Mouse (Mus musculus) liver, postnatal 0 days (tissue): ENCODE results near the gene Klrb1b. TPM values are rescaled to one million over a fixed set of nuclear protein-coding genes. Genes with fewer than 3 reads are reported as not detected.
"Not testable (repeated sequence)": the region's sequence is repeated elsewhere in the genome, so short reads cannot be mapped to it uniquely, and the experiment has no call there.

Source experiments
- ATAC-seq: fragments of 200-750 bp; cut with Nextera tagmentation; 2 replicates; pipeline ENCODE4 v1.8.0; 2017; ENCODE audit warnings: mild to moderate bottlenecking, moderate library complexity
- DNase-seq: peaks from one replicate; pipeline ENCODE4 v3.0.0-alpha.2; 2016
- H3K27ac ChIP-seq: fragments of 300-500 bp; sonication (generic); 2 replicates; pipeline ENCODE4 v1.5.1; 2014; ENCODE audit warnings: antibody characterized with exemption, moderate library complexity, mild to moderate bottlenecking, low read depth
- H3K27me3 ChIP-seq: fragments of 300-500 bp; sonication (generic); 2 replicates; pipeline ENCODE4 v1.6.1; 2014; ENCODE audit warnings: low read length, control low read depth, mixed read lengths; ENCODE audit not compliant: insufficient read depth
- H3K36me3 ChIP-seq: fragments of 300-500 bp; sonication (generic); replicated peaks from 2 replicates; pipeline ENCODE4 v1.6.1; 2014; ENCODE audit warnings: mild to moderate bottlenecking, control low read depth, low read length, moderate library complexity, mixed read lengths; ENCODE audit not compliant: insufficient read depth
- H3K4me1 ChIP-seq: fragments of 300-500 bp; sonication (generic); 2 replicates; pipeline ENCODE4 v1.6.1; 2014; ENCODE audit warnings: antibody characterized with exemption, mild to moderate bottlenecking, control low read depth; ENCODE audit not compliant: insufficient read depth
- H3K4me2 ChIP-seq: fragments of 300-500 bp; sonication (generic); 2 replicates; pipeline ENCODE4 v1.6.1; 2014; ENCODE audit warnings: low read depth, mild to moderate bottlenecking, low read length, moderate library complexity, mixed read lengths
- H3K4me3 ChIP-seq: fragments of 300-500 bp; sonication (generic); 2 replicates; pipeline ENCODE4 v1.5.1; 2014; ENCODE audit warnings: low read depth, low read length
- H3K9ac ChIP-seq: fragments of 300-500 bp; sonication (generic); replicated peaks from 2 replicates; pipeline ENCODE4 v1.6.1; 2014; ENCODE audit warnings: mild to moderate bottlenecking, moderate library complexity
- H3K9me3 ChIP-seq: fragments of 300-500 bp; sonication (generic); 2 replicates; pipeline ENCODE4 v1.6.1; 2016; ENCODE audit warnings: mild to moderate bottlenecking, control low read depth, low read length, mixed read lengths
- CTCF ChIP-seq: sonication (generic); IDR thresholded peaks from 2 replicates; pipeline ENCODE4 v1.5.1; 2016; ENCODE audit warnings: antibody characterized with exemption, low read depth
- EP300 ChIP-seq: IDR thresholded peaks from 2 replicates; pipeline ENCODE4 v1.6.1; 2016; ENCODE audit warnings: antibody characterized with exemption, low read depth, mild to moderate bottlenecking
- WGBS: fragments of 180-500 bp; shearing (Covaris S2); extraction: QIAGEN DNeasy Blood & Tissue Kit; methylation state at CpG from one replicate; pipeline ENCODE4 v1.1.7; 2014; ENCODE audit not compliant: insufficient replicate concordance; 5-methylcytosine and 5-hydroxymethylcytosine counted together
- polyA plus RNA-seq: library from polyadenylated mRNA; unstranded; fragments of >200 nt; fragmentation: Nextera tagmentation; extraction: Ambion mirVana; gene quantifications from 2 replicates; pipeline ENCODE4 v1.2.1, GENCODE M21; 2015

The Klrb1b gene
- polyA plus RNA-seq, 1 experiment from 2014 or later, result 0.39 TPM

- 61% methylated on average over 7 of the region's 7 CpGs for WGBS
Observed at GRCm38 (mm10) chr6:128804823-128805640, 21.1 kb downstream of the Klrb1b start.

GRCm38 (mm10) chr6:128802999-128803857 is 22.9 kb downstream of the Klrb1b start:
- Histone ChIP-seq H3K9ac (peak overlapping the region; percentile 50; the same call in 1 of the 2 replicates), H3K4me3 (peak overlapping the region; percentile 45), H3K4me1 (peaks cover 6% of the 10 kb centered on the region), H3K36me3 (no peaks in the 10 kb centered on the region), H3K4me2 (peak overlapping the region; percentile 76), H3K27me3 (no peaks in the 10 kb centered on the region), H3K9me3 (no peaks in the 10 kb centered on the region), H3K27ac (no peak overlapping the region)
- WGBS, result 7% methylated on average over 26 of the region's 26 CpGs
- peak; percentile 86 for ATAC-seq
- DNase-seq, result peak; percentile 97
- peak; percentile 100 for TF ChIP-seq CTCF
- peak; percentile 41; the same call in 1 of the 2 replicates for TF ChIP-seq EP300

More at GRCm38 (mm10) chr6:128804823-128805640, 21.1 kb downstream of the Klrb1b start:
- H3K9me3 ChIP-seq, H3K4me1 ChIP-seq, H3K4me2 ChIP-seq, H3K27me3 ChIP-seq, H3K36me3 ChIP-seq, H3K4me3 ChIP-seq, H3K9ac ChIP-seq, H3K27ac ChIP-seq: not testable (repeated sequence)
- ATAC-seq (0 out of 2 replicates have a peak, but pooled peaks have one; percentile 18), DNase-seq (peak; percentile 71)
- TF ChIP-seq CTCF, result peak; percentile 78

DNA sequence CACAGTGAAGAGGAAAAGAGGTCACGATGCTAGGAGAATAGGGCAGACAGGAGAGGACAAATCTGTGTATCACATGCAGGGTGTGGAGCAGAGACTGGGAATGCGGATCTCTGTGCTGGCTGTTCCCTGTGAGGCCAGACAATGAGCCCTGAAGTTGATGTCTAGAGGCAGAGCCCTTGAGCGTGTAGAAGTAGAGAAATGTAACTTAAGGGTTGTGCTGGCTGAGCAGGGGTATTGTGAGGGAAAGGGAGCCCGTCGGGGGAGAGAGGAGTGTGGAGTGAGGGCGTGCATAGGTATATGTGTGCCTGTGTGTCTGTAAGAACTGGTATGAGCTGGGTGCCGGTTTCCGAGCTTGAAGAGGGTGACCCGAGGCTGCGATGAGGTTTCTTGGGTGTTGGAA is 23.6 kb downstream of the Klrb1b start:
- Histone ChIP-seq H3K9ac (peak overlapping the region; percentile 50; the same call in 1 of the 2 replicates), H3K36me3 (no peaks in the 10 kb centered on the region), H3K4me2 (peak overlapping the region; percentile 76), H3K4me3 (peak overlapping the region; percentile 45), H3K27me3 (no peaks in the 10 kb centered on the region), H3K4me1 (peaks cover 13% of the 10 kb centered on the region), H3K27ac (no peak overlapping the region), H3K9me3 (no peaks in the 10 kb centered on the region)
- WGBS, result 18% methylated on average over 10 of the region's 10 CpGs
- no peak for TF ChIP-seq EP300
- TF ChIP-seq CTCF, result no peak
- DNase-seq, result no peak
- ATAC-seq, result peak; percentile 10

DNA sequence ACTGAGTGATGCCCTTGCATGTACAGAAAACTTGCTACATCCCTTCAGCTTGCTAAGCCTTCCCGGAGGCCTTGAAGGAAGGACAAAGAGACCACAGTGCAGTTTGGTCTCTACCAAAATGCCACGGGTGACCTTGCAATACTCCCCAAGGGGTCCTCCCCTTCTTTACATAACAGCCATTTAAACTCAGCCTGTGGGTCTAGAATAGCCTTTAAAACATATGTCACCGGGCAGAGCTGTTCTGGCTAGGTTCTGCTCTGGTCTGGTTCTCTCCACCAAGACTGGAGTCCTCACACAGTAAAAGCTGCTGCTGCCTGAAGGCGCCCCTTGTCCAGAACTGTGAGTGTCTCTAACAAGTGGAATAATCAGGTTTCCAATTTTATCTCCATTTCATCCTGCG is 25.4 kb downstream of the Klrb1b start:
- H3K9ac ChIP-seq, H3K27me3 ChIP-seq, H3K4me3 ChIP-seq, H3K36me3 ChIP-seq, ATAC-seq, H3K4me2 ChIP-seq, DNase-seq, H3K9me3 ChIP-seq, H3K27ac ChIP-seq: not testable (repeated sequence)
- peaks cover 15% of the 10 kb centered on the region for H3K4me1 ChIP-seq
- WGBS, result 79% methylated on average over 5 of the region's 5 CpGs

DNA sequence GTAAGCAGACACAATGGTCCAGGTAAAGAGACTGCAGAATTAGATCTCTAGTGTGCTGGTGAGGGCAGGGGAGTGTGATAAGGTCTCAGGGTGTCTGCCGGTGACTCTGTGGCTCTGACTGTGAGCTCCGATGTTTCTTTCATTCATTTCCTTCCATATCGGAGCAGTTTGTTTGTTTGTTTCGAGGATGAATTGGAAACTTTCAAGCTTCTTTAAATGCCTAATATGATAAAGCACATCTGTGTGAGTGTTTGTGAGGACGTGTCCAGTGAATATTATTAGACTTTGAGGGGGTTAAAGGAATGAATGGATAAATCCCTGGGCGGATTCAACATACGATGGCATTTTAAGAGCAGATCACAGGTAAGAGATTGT is 26.2 kb downstream of the Klrb1b start:
- TF ChIP-seq EP300, result no peak
- TF ChIP-seq CTCF, result no peak
- WGBS, result 19% methylated on average over 7 of the region's 7 CpGs

More for the DNA sequence above, 26.2 kb downstream of the Klrb1b start:
- peak overlapping the region; percentile 67 for H3K4me3 ChIP-seq
- no peaks in the 10 kb centered on the region for H3K36me3 ChIP-seq
- H3K9me3 ChIP-seq, result no peaks in the 10 kb centered on the region
- DNase-seq (no peak), ATAC-seq (no peak)
- peak overlapping the region; percentile 74 for H3K4me2 ChIP-seq
- peak overlapping the region; percentile 74 for H3K9ac ChIP-seq
- no peak overlapping the region for H3K27ac ChIP-seq
- peaks cover 15% of the 10 kb centered on the region for H3K4me1 ChIP-seq
- no peaks in the 10 kb centered on the region for H3K27me3 ChIP-seq
